Mouse (Mus musculus) liver, embryonic 13.5 days (tissue): Measurements from ENCODE around the gene Robo2. TPM values are rescaled to one million over a fixed set of nuclear protein-coding genes. Genes with fewer than 3 reads are reported as not detected.
"Not testable (repeated sequence)": the region's sequence is repeated elsewhere in the genome, so short reads cannot be mapped to it uniquely, and the experiment has no call there.

Source experiments
- ATAC-seq: fragments of 200-750 bp; cut with Nextera tagmentation; 2 replicates; pipeline ENCODE4 v1.8.0; 2017; ENCODE audit warnings: low read depth, mild to moderate bottlenecking, moderate number of reproducible peaks, moderate library complexity
- DNase-seq: peaks from one replicate; pipeline ENCODE4 v3.0.0; 2022
- H3K27ac ChIP-seq: fragments of 300-500 bp; sonication (generic); 2 replicates; pipeline ENCODE4 v1.5.1; 2015; ENCODE audit warnings: moderate library complexity, mild to moderate bottlenecking, inconsistent platforms
- H3K27me3 ChIP-seq: fragments of 300-500 bp; sonication (generic); 2 replicates; pipeline ENCODE4 v1.6.1; 2015; ENCODE audit warnings: mild to moderate bottlenecking, inconsistent platforms
- H3K36me3 ChIP-seq: fragments of 300-500 bp; sonication (generic); 2 replicates; pipeline ENCODE4 v1.6.1; 2015; ENCODE audit warnings: mild to moderate bottlenecking, inconsistent platforms
- H3K4me1 ChIP-seq: fragments of 300-500 bp; sonication (generic); replicated peaks from 2 replicates; pipeline ENCODE4 v1.6.1; 2015; ENCODE audit warnings: inconsistent platforms
- H3K4me2 ChIP-seq: fragments of 300-500 bp; sonication (generic); 2 replicates; pipeline ENCODE4 v1.6.1; 2015; ENCODE audit warnings: inconsistent platforms, mild to moderate bottlenecking, moderate library complexity
- H3K4me3 ChIP-seq: fragments of 300-500 bp; sonication (generic); replicated peaks from 2 replicates; pipeline ENCODE4 v1.5.1; 2015; ENCODE audit warnings: mild to moderate bottlenecking, inconsistent platforms
- H3K9ac ChIP-seq: fragments of 300-500 bp; sonication (generic); 2 replicates; pipeline ENCODE4 v1.6.1; 2015; ENCODE audit warnings: mild to moderate bottlenecking, inconsistent platforms
- H3K9me3 ChIP-seq: fragments of 300-500 bp; sonication (generic); replicated peaks from 2 replicates; pipeline ENCODE4 v1.6.1; 2016; ENCODE audit warnings: inconsistent platforms
- WGBS: fragments of 180-500 bp; shearing (Covaris S2); methylation state at CpG from one replicate; pipeline ENCODE4 v1.1.7; 2015; ENCODE audit not compliant: insufficient replicate concordance; 5-methylcytosine and 5-hydroxymethylcytosine counted together
- polyA plus RNA-seq: library from polyadenylated mRNA; unstranded; fragments of >200 nt; fragmentation: Nextera tagmentation; extraction: Ambion mirVana; gene quantifications from 2 replicates; pipeline ENCODE4 v1.2.1, GENCODE M21; 2015

Gene Robo2
- polyA plus RNA-seq, 1 experiment from 2014 or later, result 4.8 TPM

- Histone ChIP-seq H3K9me3 (no peaks in the 10 kb centered on the region), H3K27me3 (no peaks in the 10 kb centered on the region), H3K4me2 (no peak overlapping the region), H3K27ac (no peak overlapping the region), H3K4me1 (no peaks in the 10 kb centered on the region), H3K36me3 (no peaks in the 10 kb centered on the region), H3K9ac (no peak overlapping the region), H3K4me3 (no peak overlapping the region)
- ATAC-seq (no peak), DNase-seq (no peak)
- WGBS, result 59% methylated on average over 5 of the region's 5 CpGs
Observed at GRCm38 (mm10) chr16:74128443-74128983, 283.1 kb downstream of the Robo2 start.

- DNase-seq (no peak), ATAC-seq (no peak)
- no peak overlapping the region for H3K4me3 ChIP-seq
- H3K36me3 ChIP-seq, result no peaks in the 10 kb centered on the region
- 65% methylated on average over 3 of the region's 3 CpGs for WGBS
- no peaks in the 10 kb centered on the region for H3K27me3 ChIP-seq
- H3K9me3 ChIP-seq, result no peaks in the 10 kb centered on the region
- H3K27ac ChIP-seq, result no peak overlapping the region
- no peak overlapping the region for H3K4me2 ChIP-seq
- H3K4me1 ChIP-seq, result no peaks in the 10 kb centered on the region
- H3K9ac ChIP-seq, result no peak overlapping the region
Observed at GRCm38 (mm10) chr16:74113155-74113554, 298.5 kb downstream of the Robo2 start.

GRCm38 (mm10) chr16:74111101-74111500 is 300.5 kb downstream of the Robo2 start:
- H3K27ac ChIP-seq, result no peak overlapping the region
- no peaks in the 10 kb centered on the region for H3K9me3 ChIP-seq
- no peak overlapping the region for H3K4me2 ChIP-seq
- H3K27me3 ChIP-seq, result no peaks in the 10 kb centered on the region
- ATAC-seq (no peak), DNase-seq (no peak)
- no peaks in the 10 kb centered on the region for H3K4me1 ChIP-seq
- WGBS, result 68% methylated on average over 4 of the region's 4 CpGs
- no peak overlapping the region for H3K4me3 ChIP-seq
- H3K9ac ChIP-seq, result no peak overlapping the region
- H3K36me3 ChIP-seq, result no peaks in the 10 kb centered on the region

DNA sequence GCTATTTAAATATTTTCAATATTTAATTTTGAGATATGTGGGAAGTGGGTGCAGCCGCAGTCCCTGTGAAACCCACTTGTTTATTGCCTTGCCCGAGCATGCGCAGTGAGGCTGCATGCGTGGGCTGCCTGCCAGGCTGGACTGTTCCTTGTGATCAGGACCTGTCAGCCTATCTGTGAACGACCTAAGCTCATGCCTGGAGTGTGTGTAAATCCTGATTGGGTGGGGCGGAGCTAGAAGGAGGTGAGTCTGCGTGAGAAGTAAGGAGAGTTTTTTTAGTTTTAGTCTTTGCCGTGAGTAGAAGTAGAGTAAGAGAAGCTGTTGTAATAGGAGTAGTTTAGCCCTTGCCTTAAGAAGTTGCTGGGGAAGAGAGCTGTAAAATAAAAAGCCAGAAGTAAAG is 307.2 kb downstream of the Robo2 start:
- H3K4me3 ChIP-seq, H3K36me3 ChIP-seq, H3K4me1 ChIP-seq, H3K27ac ChIP-seq, H3K4me2 ChIP-seq, ATAC-seq, H3K9ac ChIP-seq, H3K27me3 ChIP-seq, H3K9me3 ChIP-seq, DNase-seq: not testable (repeated sequence)
- 70% methylated on average over 8 of the region's 8 CpGs for WGBS

- DNase-seq (no peak), ATAC-seq (no peak)
- no peaks in the 10 kb centered on the region for H3K4me1 ChIP-seq
- H3K4me2 ChIP-seq, result no peak overlapping the region
- H3K9me3 ChIP-seq, result no peaks in the 10 kb centered on the region
- no peak overlapping the region for H3K27ac ChIP-seq
- H3K36me3 ChIP-seq, result no peaks in the 10 kb centered on the region
- WGBS, result 60% methylated on average over 7 of the region's 7 CpGs
- H3K9ac ChIP-seq, result no peak overlapping the region
- no peaks in the 10 kb centered on the region for H3K27me3 ChIP-seq
- H3K4me3 ChIP-seq, result no peak overlapping the region
Observed at GRCm38 (mm10) chr16:74092997-74093801, 318.4 kb downstream of the Robo2 start.

GRCm38 (mm10) chr16:74089951-74090350 is 321.7 kb downstream of the Robo2 start:
- WGBS, result 36% methylated on average over 1 of the region's 1 CpGs
- H3K36me3 ChIP-seq, result no peaks in the 10 kb centered on the region
- H3K4me3 ChIP-seq, result no peak overlapping the region
- no peak overlapping the region for H3K9ac ChIP-seq
- no peak for DNase-seq
- H3K4me2 ChIP-seq, result no peak overlapping the region
- H3K4me1 ChIP-seq, result no peaks in the 10 kb centered on the region
- H3K27ac ChIP-seq, result no peak overlapping the region
- H3K27me3 ChIP-seq, result no peaks in the 10 kb centered on the region
- ATAC-seq, result no peak
- H3K9me3 ChIP-seq, result no peaks in the 10 kb centered on the region

GRCm38 (mm10) chr16:74084188-74084587 is 327.4 kb downstream of the Robo2 start:
- Histone ChIP-seq H3K27me3 (no peaks in the 10 kb centered on the region), H3K4me1 (no peaks in the 10 kb centered on the region), H3K4me3 (no peak overlapping the region), H3K36me3 (no peaks in the 10 kb centered on the region), H3K4me2 (no peak overlapping the region), H3K9ac (no peak overlapping the region), H3K27ac (no peak overlapping the region), H3K9me3 (no peaks in the 10 kb centered on the region)
- ATAC-seq (no peak), DNase-seq (no peak)
- 74% methylated on average over 2 of the region's 2 CpGs for WGBS

DNA sequence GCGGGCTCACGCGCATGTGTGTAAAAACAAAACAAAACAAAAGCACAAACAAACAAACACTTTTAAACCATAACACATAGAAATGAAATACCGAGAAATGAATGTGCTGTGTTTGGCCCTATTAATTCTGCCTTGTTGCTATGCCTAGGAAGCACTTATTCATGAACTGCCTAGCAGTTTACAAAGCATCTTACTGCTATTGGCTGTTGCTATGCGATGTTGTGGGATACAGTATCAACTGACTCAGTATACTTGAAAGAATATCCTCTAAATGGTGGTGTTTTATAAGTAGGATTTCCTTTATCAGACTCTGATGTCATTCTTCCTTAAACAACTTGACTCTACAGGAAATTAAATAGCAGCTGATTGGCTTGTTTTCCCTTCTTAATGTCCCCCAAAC is 339.0 kb downstream of the Robo2 start:
- no peak for ATAC-seq
- H3K4me2 ChIP-seq, result no peak overlapping the region
- no peak for DNase-seq
- H3K4me3 ChIP-seq, result no peak overlapping the region
- no peak overlapping the region for H3K9ac ChIP-seq
- H3K27ac ChIP-seq, result no peak overlapping the region
- 83% methylated on average over 5 of the region's 5 CpGs for WGBS
- no peaks in the 10 kb centered on the region for H3K36me3 ChIP-seq
- H3K4me1 ChIP-seq, result no peaks in the 10 kb centered on the region
- no peaks in the 10 kb centered on the region for H3K27me3 ChIP-seq
- 0 out of 2 replicates have a peak, but pooled peaks cover 2% of the 10 kb centered on the region for H3K9me3 ChIP-seq

- 65% methylated on average over 7 of the region's 7 CpGs for WGBS
- DNase-seq, result no peak
Observed at GRCm38 (mm10) chr16:74070628-74071027, 341.0 kb downstream of the Robo2 start.

GRCm38 (mm10) chr16:74065958-74066357 is 345.7 kb downstream of the Robo2 start:
- no peaks in the 10 kb centered on the region for H3K27me3 ChIP-seq
- H3K9me3 ChIP-seq, result 0 out of 2 replicates have a peak, but pooled peaks cover 2% of the 10 kb centered on the region
- 54% methylated on average over 2 of the region's 2 CpGs for WGBS
- no peak overlapping the region for H3K4me2 ChIP-seq
- no peak overlapping the region for H3K4me3 ChIP-seq
- no peaks in the 10 kb centered on the region for H3K36me3 ChIP-seq
- H3K27ac ChIP-seq, result no peak overlapping the region
- DNase-seq (no peak), ATAC-seq (no peak)
- no peak overlapping the region for H3K9ac ChIP-seq
- H3K4me1 ChIP-seq, result no peaks in the 10 kb centered on the region

More at GRCm38 (mm10) chr16:74070628-74071027, 341.0 kb downstream of the Robo2 start:
- H3K4me3 ChIP-seq, result no peak overlapping the region
- H3K9me3 ChIP-seq, result 0 out of 2 replicates have a peak, but pooled peaks cover 2% of the 10 kb centered on the region
- H3K4me2 ChIP-seq, result no peak overlapping the region
- H3K27me3 ChIP-seq, result no peaks in the 10 kb centered on the region
- no peaks in the 10 kb centered on the region for H3K4me1 ChIP-seq
- ATAC-seq, result no peak
- H3K9ac ChIP-seq, result no peak overlapping the region
- H3K27ac ChIP-seq, result no peak overlapping the region
- no peaks in the 10 kb centered on the region for H3K36me3 ChIP-seq

DNA sequence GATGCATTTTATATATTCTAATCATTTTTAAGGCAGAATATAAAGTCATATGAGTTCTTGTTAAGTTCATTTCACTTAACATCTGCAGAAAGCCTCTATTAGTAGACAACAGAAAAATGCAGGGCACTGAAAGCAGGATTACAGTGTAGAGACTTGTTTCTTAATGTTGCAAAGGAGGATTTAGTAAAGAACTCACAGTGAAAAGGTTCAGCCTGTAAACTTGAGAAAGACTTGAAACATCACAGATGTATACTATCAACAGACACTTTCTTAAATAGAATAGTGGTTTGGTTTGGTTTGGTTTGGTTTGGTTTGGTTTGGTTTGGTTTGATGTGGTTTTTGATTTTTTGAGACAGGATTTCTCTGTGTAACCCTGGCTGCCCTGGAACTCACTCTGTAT is 349.7 kb downstream of the Robo2 start:
- Histone ChIP-seq H3K4me2 (no peak overlapping the region), H3K9ac (no peak overlapping the region), H3K27ac (no peak overlapping the region), H3K4me1 (no peaks in the 10 kb centered on the region), H3K27me3 (no peaks in the 10 kb centered on the region), H3K4me3 (no peak overlapping the region), H3K36me3 (no peaks in the 10 kb centered on the region), H3K9me3 (no peaks in the 10 kb centered on the region)
- ATAC-seq, result no peak
- DNase-seq, result no peak

DNA sequence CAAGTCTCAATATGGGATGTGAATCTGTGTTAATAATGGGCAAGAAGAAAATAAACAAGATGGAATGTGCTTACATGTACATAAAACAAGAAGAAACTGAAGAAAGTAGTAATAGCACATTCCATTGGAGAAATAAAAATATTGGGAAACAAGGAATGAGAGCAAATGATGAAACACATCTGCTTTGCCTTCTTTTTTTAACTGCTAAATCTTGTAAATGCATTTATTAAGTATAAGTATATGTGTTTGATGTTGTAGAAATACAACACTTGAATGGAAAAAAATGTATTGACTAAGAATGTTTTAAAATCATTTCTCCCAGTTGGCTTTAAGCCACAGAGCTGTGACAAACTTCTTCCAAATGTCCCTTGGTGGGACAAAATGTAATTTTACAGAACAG is 350.1 kb downstream of the Robo2 start:
- Histone ChIP-seq H3K9me3 (no peaks in the 10 kb centered on the region), H3K4me2 (no peak overlapping the region), H3K4me3 (no peak overlapping the region), H3K27ac (no peak overlapping the region), H3K27me3 (no peaks in the 10 kb centered on the region), H3K9ac (no peak overlapping the region), H3K36me3 (no peaks in the 10 kb centered on the region), H3K4me1 (no peaks in the 10 kb centered on the region)
- DNase-seq (no peak), ATAC-seq (no peak)
